Mouse (Mus musculus) left cerebral cortex, adult 2 months (tissue): ENCODE results near the gene Podxl. TPM values are rescaled to one million over a fixed set of nuclear protein-coding genes. Genes with fewer than 3 reads are reported as not detected.
"Not testable (repeated sequence)": the region's sequence is repeated elsewhere in the genome, so short reads cannot be mapped to it uniquely, and the experiment has no call there.

Source experiments
- DNase-seq, 2 experiments: peaks; one replicate each; pipeline ENCODE4 v3.0.0; 2021 to 2022; ENCODE audit warnings: low spot score in 2 of 2, mixed read lengths in 1 of 2; ENCODE audit errors: extremely low spot score in 1 of 2
- H3K27ac ChIP-seq: fragments of 200-600 bp; 2 replicates; pipeline ENCODE4 v1.8.1; 2022
- H3K4me3 ChIP-seq: fragments of 200-600 bp; 2 replicates; pipeline ENCODE4 v1.8.1; 2022
- CTCF ChIP-seq: fragments of 200-600 bp; IDR thresholded peaks from 2 replicates; pipeline ENCODE4 v1.8.1; 2022; ENCODE audit warnings: antibody characterized with exemption, mild to moderate bottlenecking, moderate library complexity
- intact Hi-C: fragments of 180-260 bp; cut with DNase I; formaldehyde crosslinking; loops from one replicate; pipeline ENCODE4 v1.15.1; 2025
- total RNA-seq, 2 experiments: library from RNA; stranded (reverse); gene quantifications; 2 replicates each; pipeline ENCODE4 v1.2.3; 2021

Podxl gene
- total RNA-seq, 2 experiments from 2014 or later = 20.2 to 23.2 TPM

GRCm38 (mm10) chr6:31564182-31564531, 376 bp upstream of the Podxl start:
- no peak for DNase-seq
- intact Hi-C loops = no loop called here
- peak overlapping the region; percentile 78 for H3K4me3 ChIP-seq
- 0 out of 2 replicates have a peak overlapping the region, but pooled peaks have one; percentile 40 for H3K27ac ChIP-seq
- TF ChIP-seq CTCF = no peak

DNA sequence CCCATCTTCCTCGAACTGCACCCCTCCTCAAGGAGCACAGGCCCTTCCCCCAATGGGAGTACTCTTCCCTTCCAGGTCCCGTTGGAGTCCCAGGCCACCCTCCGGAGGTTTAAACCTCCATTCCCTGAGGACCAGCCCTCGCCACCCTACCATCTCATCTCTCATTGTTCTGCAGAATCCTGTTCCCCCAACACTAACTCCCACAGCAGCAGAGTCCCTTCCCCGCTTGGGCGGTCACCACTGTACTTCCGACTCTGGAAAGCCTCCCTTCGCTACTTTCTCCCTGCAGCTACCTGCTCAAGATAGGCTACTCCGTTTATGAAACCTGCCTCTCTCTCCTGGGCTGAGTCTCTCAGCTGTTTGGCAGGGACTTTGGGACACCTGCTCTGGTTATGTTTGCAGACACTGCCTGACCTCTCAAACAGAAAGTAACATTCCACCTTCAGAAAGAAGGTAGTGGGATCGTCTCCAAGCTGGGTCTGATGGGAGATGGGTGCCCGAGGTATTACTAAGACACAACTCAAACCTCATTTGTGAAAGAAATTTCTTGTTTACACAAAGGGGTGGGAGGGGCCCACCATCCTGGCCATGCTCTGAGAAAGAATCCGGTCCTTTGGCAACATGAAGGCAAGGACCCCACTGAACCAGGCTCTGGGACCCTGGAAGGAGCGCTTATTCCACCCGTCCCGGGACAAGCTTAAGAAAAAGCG, 1.3 kb downstream of the Podxl start:
- Histone ChIP-seq H3K27ac (no peak overlapping the region; the same call in 1 of the 2 replicates), H3K4me3 (peak overlapping the region; percentile 78)
- DNase-seq = no peak
- intact Hi-C loops = no loop called here
- TF ChIP-seq CTCF = no peak

DNA sequence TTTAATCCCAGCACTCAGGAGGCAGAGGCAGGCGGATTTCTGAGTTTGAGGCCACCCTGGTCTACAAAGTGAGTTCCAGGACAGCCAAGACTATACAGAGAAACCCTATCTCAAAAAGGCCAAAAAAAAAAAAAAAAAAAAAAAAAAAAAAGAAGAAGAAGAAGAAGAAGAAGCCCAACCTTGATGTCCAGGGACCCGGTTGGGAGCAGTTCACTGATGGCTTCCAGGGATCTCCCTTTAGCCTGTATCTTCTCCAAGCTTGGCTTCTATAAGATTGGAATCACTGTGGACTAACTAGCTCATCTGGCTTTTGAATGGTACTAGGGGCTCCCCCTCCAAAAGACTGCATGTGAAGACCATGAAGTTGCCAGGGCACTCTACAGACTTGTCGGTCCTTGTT, 1.8 kb downstream of the Podxl start:
- intact Hi-C loops, H3K27ac ChIP-seq, DNase-seq: not testable (repeated sequence)
- peak overlapping the region; percentile 78 for H3K4me3 ChIP-seq

- DNase-seq = no peak
- H3K4me3 ChIP-seq = no peak overlapping the region
- TF ChIP-seq CTCF = no peak
- no peak overlapping the region for H3K27ac ChIP-seq
- intact Hi-C loops = no loop called here
Observed at GRCm38 (mm10) chr6:31560138-31560959, 3.4 kb downstream of the Podxl start.

- no peak for DNase-seq
- intact Hi-C loops = no loop called here
- no peak for TF ChIP-seq CTCF
- H3K4me3 ChIP-seq = no peak overlapping the region
- no peak overlapping the region for H3K27ac ChIP-seq
Observed at GRCm38 (mm10) chr6:31556460-31557100, 7.2 kb downstream of the Podxl start.

DNA sequence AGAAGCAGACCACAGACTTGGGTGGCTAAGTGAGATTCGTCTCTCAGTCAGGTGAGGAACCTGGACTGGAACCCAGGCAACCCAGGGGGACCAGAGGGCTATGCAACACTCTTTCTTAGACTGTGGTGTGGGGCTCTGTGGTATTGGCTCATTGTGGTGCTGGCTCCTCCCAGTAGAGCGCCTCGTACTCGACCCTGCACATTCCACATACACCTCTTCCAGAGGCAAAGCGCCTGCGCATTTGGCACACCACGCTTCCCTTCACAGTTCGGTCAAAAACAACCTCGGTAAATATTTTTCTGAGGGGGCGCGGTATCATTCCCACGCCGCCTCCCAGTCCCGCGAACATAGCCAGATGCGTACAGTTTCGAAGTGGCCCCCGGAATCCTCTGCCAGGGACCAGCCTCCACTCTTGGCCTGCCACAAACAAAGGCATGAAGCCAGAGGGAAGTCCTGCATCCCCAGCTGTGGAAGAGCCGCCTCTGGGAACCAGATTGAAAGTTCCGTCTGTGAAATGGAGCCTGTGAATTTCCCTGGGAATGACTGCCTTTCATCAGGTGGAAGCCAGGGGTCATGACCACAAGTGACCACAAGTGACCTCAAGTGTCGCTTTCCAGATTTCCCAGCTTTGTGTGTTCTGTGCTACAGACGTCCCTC, 12.8 kb downstream of the Podxl start:
- no peak for DNase-seq
- TF ChIP-seq CTCF = no peak
- H3K4me3 ChIP-seq = no peak overlapping the region
- H3K27ac ChIP-seq = no peak overlapping the region
- intact Hi-C loops = no loop called here

- TF ChIP-seq CTCF = no peak
- DNase-seq = no peak
- Histone ChIP-seq H3K27ac (no peak overlapping the region), H3K4me3 (no peak overlapping the region)
- intact Hi-C loops = no loop called here
Observed at GRCm38 (mm10) chr6:31549361-31550051, 14.3 kb downstream of the Podxl start.

DNA sequence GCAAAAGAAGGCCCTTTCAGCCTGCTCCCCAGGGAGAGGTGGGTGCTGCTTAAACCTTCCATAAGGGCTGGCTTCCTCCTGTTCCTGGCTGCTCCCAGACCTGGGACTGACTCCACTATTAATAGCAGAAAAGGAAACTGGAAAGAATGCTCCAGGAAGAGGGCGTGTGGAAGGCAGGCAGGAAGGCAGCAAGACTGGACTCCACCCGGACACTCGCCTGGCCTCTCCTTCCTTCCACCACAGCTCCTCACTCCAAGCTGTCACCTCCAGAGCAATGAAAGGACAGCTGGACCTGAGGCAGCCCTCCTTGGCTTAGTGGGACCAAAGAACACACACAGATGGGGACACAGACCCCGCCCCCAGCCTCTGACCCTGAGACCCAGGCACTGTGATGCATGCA, 19.5 kb downstream of the Podxl start:
- H3K4me3 ChIP-seq = no peak overlapping the region
- intact Hi-C loops = no loop called here
- no peak overlapping the region for H3K27ac ChIP-seq
- no peak for DNase-seq
- TF ChIP-seq CTCF = no peak

GRCm38 (mm10) chr6:31540018-31540417, 23.8 kb downstream of the Podxl start:
- Histone ChIP-seq H3K4me3 (no peak overlapping the region), H3K27ac (no peak overlapping the region)
- intact Hi-C loops = no loop called here
- no peak for DNase-seq
- TF ChIP-seq CTCF = no peak

DNA sequence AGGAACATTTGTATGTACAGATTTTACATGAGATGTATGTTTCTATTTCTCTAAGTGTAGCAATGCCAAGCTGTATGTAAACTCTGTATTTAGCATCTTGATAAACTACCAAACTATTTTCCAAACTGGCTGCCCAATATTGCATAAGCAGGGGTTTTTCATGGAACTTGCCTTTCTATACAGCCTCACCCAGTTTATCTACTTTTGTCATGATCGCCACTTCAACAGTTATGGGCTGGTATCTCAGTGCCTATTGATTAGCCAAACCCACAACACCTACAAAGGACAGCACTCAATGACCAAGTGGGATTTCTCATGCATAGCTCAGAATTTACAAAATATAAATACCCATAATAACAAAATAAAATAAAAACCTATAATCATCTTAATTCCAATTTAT, 25.7 kb downstream of the Podxl start:
- intact Hi-C loops = no loop called here
- TF ChIP-seq CTCF = no peak
- no peak for DNase-seq
- Histone ChIP-seq H3K27ac (no peak overlapping the region), H3K4me3 (no peak overlapping the region)

DNA sequence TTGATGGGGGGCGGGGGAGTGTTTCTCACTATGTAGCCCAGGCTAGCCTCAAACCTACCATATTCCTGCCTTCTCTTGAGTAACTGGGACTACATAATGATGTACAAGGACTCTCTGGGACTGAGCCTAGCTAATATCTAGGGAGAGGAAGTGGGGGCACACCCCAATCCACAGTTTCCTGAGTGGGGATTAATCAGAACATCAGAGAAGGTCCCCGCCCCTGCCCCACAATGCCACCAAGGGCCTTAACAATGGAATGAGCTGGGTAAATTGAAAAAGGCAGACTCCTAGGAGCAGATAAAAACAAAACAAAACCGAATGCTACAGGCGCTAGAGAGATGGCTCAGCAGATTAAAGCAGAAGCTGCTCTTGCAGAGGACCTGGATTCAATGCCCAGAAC, 26.6 kb downstream of the Podxl start:
- intact Hi-C loops = no loop called here
- Histone ChIP-seq H3K4me3 (no peak overlapping the region), H3K27ac (no peak overlapping the region)
- TF ChIP-seq CTCF = no peak
- DNase-seq = no peak
